Mouse (Mus musculus) forebrain, embryonic 13.5 days (tissue): ENCODE results near the gene Gm20388. TPM values are rescaled to one million over a fixed set of nuclear protein-coding genes. Genes with fewer than 3 reads are reported as not detected.

ENCODE experiments used
- ATAC-seq: fragments of 200-750 bp; cut with Nextera tagmentation; 2 replicates; pipeline ENCODE4 v1.8.0; 2017
- H3K27ac ChIP-seq: fragments of 300-500 bp; sonication (generic); 2 replicates; pipeline ENCODE4 v1.5.1; 2015; ENCODE audit warnings: inconsistent platforms, mild to moderate bottlenecking, moderate library complexity
- H3K27me3 ChIP-seq: fragments of 300-500 bp; sonication (generic); 2 replicates; pipeline ENCODE4 v1.6.1; 2015; ENCODE audit warnings: mild to moderate bottlenecking, inconsistent platforms
- H3K36me3 ChIP-seq: fragments of 300-500 bp; sonication (generic); 2 replicates; pipeline ENCODE4 v1.6.1; 2015; ENCODE audit warnings: mild to moderate bottlenecking, inconsistent platforms; ENCODE audit not compliant: poor library complexity, severe bottlenecking
- H3K4me1 ChIP-seq: fragments of 300-500 bp; sonication (generic); 2 replicates; pipeline ENCODE4 v1.6.1; 2015; ENCODE audit warnings: inconsistent platforms
- H3K4me2 ChIP-seq: fragments of 300-500 bp; sonication (generic); 2 replicates; pipeline ENCODE4 v1.6.1; 2015; ENCODE audit warnings: inconsistent platforms, mild to moderate bottlenecking, moderate library complexity
- H3K4me3 ChIP-seq: fragments of 300-500 bp; sonication (generic); 2 replicates; pipeline ENCODE4 v1.5.1; 2015; ENCODE audit warnings: mild to moderate bottlenecking, inconsistent platforms
- H3K9ac ChIP-seq: fragments of 300-500 bp; sonication (generic); 2 replicates; pipeline ENCODE4 v1.6.1; 2015; ENCODE audit warnings: mild to moderate bottlenecking, inconsistent platforms
- H3K9me3 ChIP-seq: fragments of 300-500 bp; sonication (generic); replicated peaks from 2 replicates; pipeline ENCODE4 v1.6.1; 2016; ENCODE audit warnings: inconsistent platforms
- WGBS: fragments of 180-500 bp; shearing (Covaris S2); methylation state at CpG from one replicate; pipeline ENCODE4 v1.1.7; 2015; 5-methylcytosine and 5-hydroxymethylcytosine counted together
- polyA plus RNA-seq: library from polyadenylated mRNA; unstranded; fragments of >200 nt; fragmentation: Nextera tagmentation; extraction: Ambion mirVana; gene quantifications from 2 replicates; pipeline ENCODE4 v1.2.1, GENCODE M21; 2015

The Gm20388 gene
- polyA plus RNA-seq, 1 experiment from 2014 or later, result 5.6 TPM

DNA sequence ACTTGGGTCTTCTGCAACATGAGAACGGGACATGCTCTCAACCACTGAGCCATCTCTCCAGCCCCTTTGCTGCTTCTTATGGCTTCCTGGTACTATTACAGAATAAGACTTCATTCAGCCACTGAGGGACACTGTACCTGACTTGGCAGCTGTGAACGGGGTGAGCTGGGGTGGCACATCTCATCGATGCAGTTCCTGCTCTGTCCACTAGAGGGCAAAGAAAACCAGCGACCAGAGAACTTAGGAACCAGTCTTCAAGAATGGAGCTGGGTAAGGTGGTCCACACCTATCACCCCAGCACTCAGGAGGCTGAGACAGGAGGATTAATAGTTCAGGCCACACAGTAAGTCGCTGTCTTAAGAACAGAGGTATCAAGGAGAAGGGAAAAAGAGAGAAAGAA is 685.3 kb downstream of the Gm20388 start:
- no peak overlapping the region for H3K4me3 ChIP-seq
- no peak overlapping the region for H3K27ac ChIP-seq
- H3K4me1 ChIP-seq, result peaks cover 12% of the 10 kb centered on the region
- H3K4me2 ChIP-seq, result no peak overlapping the region
- WGBS, result 13% methylated on average over 5 of the region's 5 CpGs
- no peaks in the 10 kb centered on the region for H3K27me3 ChIP-seq
- no peaks in the 10 kb centered on the region for H3K36me3 ChIP-seq
- no peak overlapping the region for H3K9ac ChIP-seq
- no peak for ATAC-seq
- no peaks in the 10 kb centered on the region for H3K9me3 ChIP-seq

DNA sequence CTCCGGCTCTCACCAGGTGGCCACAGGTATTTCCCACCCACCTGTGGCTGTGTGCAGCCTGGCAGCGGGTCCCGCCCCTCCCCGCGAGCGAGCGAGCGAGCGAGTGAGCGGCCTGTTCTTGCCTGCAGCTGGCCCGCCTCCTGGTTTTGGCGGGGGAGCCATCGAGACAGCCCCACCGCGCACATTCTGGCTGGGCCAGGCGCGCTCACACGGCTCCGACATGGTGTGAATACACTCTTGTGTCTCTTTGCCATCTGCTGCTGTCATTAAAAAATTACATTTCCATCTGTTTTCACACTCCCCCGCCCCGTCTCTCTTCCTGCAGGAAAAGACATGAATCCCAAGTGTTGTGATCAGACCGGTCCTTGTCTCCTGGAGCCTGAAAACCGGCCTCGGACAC is 687.9 kb downstream of the Gm20388 start:
- Histone ChIP-seq H3K36me3 (no peaks in the 10 kb centered on the region), H3K27ac (peak overlapping the region; percentile 78), H3K4me2 (peak overlapping the region; percentile 5; the same call in 1 of the 2 replicates), H3K9me3 (no peaks in the 10 kb centered on the region), H3K9ac (no peak overlapping the region), H3K4me1 (peaks cover 22% of the 10 kb centered on the region), H3K4me3 (no peak overlapping the region), H3K27me3 (no peaks in the 10 kb centered on the region)
- WGBS, result 31% methylated on average over 24 of the region's 24 CpGs
- peak; percentile 89 for ATAC-seq

DNA sequence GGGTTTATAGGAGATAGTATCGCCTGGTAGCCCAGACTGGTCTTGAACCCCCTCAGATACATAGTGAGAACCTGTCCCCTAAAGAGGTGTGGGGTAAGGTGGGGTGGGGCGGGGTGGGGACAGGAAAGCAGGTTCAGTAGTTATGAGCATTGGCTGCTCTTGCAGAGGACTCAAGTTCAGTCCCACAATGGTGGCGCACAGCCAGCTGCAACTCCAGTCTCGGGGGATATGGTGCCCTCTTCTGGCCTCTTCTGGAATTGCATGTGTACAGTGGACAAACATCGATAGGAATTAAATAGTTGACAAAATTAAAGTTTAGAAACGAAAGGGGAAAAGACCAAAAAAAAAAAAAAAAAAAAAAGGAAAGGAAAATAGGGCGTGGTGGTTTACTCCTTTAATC is 688.9 kb downstream of the Gm20388 start:
- Histone ChIP-seq H3K4me3 (no peak overlapping the region), H3K4me1 (peaks cover 22% of the 10 kb centered on the region), H3K9ac (no peak overlapping the region), H3K4me2 (no peak overlapping the region), H3K27me3 (no peaks in the 10 kb centered on the region), H3K9me3 (no peaks in the 10 kb centered on the region), H3K27ac (peak overlapping the region; percentile 78; the same call in 1 of the 2 replicates), H3K36me3 (no peaks in the 10 kb centered on the region)
- ATAC-seq, result no peak
- WGBS, result 51% methylated on average over 7 of the region's 7 CpGs

DNA sequence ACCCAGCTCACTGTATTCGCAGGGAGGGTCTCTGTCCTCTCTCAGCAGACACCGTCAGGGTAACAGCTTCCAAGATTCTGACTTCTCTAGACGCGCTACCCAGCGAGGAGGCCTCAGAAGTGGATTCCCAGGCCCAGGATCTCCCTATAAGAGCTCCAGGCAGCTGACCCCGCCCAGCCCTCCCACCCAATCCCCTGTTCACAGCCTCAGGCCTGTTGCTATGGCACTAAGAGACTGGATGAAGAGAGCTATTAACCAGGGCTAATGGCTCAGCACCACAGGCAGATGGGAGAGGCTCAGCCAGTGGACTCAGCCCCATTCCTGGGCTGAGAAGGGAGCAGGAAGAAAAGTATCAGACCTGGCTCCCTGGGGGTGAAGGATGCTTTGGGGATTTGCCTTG is 692.0 kb downstream of the Gm20388 start:
- Histone ChIP-seq H3K4me2 (no peak overlapping the region), H3K9me3 (no peaks in the 10 kb centered on the region), H3K36me3 (no peaks in the 10 kb centered on the region), H3K4me3 (no peak overlapping the region), H3K9ac (0 out of 2 replicates have a peak overlapping the region, but pooled peaks have one; percentile 8), H3K27me3 (no peaks in the 10 kb centered on the region), H3K27ac (peak overlapping the region; percentile 48; the same call in 1 of the 2 replicates), H3K4me1 (peaks cover 22% of the 10 kb centered on the region)
- WGBS, result 30% methylated on average over 6 of the region's 6 CpGs
- peak; percentile 41; the same call in 1 of the 2 replicates for ATAC-seq

DNA sequence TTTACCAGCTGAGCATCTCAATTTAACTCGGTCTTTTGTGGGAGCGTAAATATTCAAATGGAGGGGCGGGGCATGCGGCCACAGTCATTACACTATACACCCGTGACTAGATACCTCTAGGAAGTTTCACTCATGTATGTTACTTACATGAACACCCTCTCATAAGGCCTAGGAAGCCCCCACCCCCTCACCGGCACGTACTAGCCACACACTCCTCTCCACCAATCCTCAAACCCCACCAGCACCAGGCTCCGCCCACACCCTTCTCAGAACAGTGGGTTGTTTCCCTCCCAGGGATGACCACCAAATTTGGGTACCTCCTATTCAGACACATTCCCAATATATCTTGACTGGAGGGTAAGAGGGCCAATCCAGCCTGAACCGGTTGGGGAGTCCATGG is 696.8 kb downstream of the Gm20388 start:
- H3K27ac ChIP-seq, result no peak overlapping the region
- H3K36me3 ChIP-seq, result no peaks in the 10 kb centered on the region
- peak; percentile 39 for ATAC-seq
- H3K9me3 ChIP-seq, result no peaks in the 10 kb centered on the region
- 80% methylated on average over 9 of the region's 9 CpGs for WGBS
- H3K27me3 ChIP-seq, result no peaks in the 10 kb centered on the region
- no peak overlapping the region for H3K4me2 ChIP-seq
- no peak overlapping the region for H3K9ac ChIP-seq
- no peak overlapping the region for H3K4me3 ChIP-seq
- peaks cover 6% of the 10 kb centered on the region for H3K4me1 ChIP-seq

DNA sequence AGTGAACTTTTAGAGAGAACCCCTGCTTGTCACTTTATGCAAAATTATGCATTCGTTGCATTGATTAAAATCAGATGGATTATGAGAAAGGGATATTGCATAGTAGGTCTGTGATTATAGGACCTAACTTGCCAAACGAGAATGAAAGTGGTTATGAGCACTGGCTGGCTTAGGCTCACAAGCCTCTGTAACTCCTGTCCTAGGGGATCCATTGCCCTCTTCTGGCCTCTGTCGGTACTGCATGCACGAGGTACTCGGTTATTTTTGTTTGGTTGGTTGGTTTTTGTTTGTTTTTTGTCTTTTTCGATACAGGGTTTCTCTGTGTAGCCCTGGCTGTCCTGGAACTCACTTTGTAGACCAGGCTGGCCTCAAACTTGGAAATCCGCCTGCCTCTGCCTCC is 697.2 kb downstream of the Gm20388 start:
- Histone ChIP-seq H3K9me3 (no peaks in the 10 kb centered on the region), H3K4me3 (no peak overlapping the region), H3K27me3 (no peaks in the 10 kb centered on the region), H3K9ac (no peak overlapping the region), H3K27ac (no peak overlapping the region), H3K4me1 (peaks cover 2% of the 10 kb centered on the region), H3K4me2 (no peak overlapping the region), H3K36me3 (no peaks in the 10 kb centered on the region)
- ATAC-seq, result peak; percentile 74
- 16% methylated on average over 7 of the region's 7 CpGs for WGBS

DNA sequence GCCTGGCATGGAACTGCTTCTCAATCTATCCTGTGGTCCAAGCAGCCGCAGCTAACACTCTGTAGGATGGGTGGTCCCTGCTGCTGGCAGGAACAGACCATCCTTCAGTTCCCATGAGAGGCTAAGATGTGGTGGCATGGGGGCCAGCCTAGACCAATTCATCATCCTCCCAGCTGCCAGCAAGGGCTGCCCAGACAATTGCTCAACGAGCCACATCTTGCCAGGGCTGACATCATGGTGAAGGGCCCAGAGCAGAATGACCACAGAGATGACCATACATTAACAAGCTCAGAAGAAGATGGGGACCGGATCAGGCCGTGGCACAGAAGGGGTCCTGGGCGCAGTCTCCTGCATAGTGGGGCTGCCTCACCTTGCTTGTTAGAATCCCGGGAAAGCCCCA is 700.2 kb downstream of the Gm20388 start:
- no peaks in the 10 kb centered on the region for H3K36me3 ChIP-seq
- ATAC-seq, result no peak
- H3K9ac ChIP-seq, result no peak overlapping the region
- H3K4me1 ChIP-seq, result no peaks in the 10 kb centered on the region
- 0 out of 2 replicates have a peak, but pooled peaks cover 6% of the 10 kb centered on the region for H3K27me3 ChIP-seq
- 85% methylated on average over 6 of the region's 6 CpGs for WGBS
- H3K4me3 ChIP-seq, result no peak overlapping the region
- H3K9me3 ChIP-seq, result no peaks in the 10 kb centered on the region
- no peak overlapping the region for H3K4me2 ChIP-seq
- no peak overlapping the region for H3K27ac ChIP-seq

DNA sequence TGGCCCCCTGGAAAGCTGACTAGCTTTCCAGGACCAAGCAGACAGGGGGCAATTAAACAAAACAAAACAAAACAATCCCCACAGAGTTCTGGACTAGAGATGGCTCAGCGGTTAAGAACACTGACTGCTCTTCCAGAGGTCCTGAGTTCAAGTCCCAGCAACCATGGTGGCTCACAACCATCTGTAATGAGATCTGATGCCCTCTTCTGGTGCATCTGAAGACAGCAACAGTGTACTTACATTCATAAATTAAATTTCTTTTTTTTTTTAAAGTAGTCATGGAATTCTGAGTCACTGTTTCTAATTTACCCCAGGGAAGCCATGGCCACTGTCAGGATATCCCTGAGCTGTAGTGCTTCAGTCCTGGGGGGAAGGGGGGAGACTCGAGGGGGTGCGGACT is 703.9 kb downstream of the Gm20388 start:
- H3K4me2 ChIP-seq, result no peak overlapping the region
- 91% methylated on average over 3 of the region's 3 CpGs for WGBS
- 0 out of 2 replicates have a peak, but pooled peaks cover 6% of the 10 kb centered on the region for H3K27me3 ChIP-seq
- no peak overlapping the region for H3K4me3 ChIP-seq
- H3K9ac ChIP-seq, result no peak overlapping the region
- no peaks in the 10 kb centered on the region for H3K36me3 ChIP-seq
- no peaks in the 10 kb centered on the region for H3K9me3 ChIP-seq
- peaks cover 23% of the 10 kb centered on the region for H3K4me1 ChIP-seq
- H3K27ac ChIP-seq, result no peak overlapping the region
- no peak for ATAC-seq

DNA sequence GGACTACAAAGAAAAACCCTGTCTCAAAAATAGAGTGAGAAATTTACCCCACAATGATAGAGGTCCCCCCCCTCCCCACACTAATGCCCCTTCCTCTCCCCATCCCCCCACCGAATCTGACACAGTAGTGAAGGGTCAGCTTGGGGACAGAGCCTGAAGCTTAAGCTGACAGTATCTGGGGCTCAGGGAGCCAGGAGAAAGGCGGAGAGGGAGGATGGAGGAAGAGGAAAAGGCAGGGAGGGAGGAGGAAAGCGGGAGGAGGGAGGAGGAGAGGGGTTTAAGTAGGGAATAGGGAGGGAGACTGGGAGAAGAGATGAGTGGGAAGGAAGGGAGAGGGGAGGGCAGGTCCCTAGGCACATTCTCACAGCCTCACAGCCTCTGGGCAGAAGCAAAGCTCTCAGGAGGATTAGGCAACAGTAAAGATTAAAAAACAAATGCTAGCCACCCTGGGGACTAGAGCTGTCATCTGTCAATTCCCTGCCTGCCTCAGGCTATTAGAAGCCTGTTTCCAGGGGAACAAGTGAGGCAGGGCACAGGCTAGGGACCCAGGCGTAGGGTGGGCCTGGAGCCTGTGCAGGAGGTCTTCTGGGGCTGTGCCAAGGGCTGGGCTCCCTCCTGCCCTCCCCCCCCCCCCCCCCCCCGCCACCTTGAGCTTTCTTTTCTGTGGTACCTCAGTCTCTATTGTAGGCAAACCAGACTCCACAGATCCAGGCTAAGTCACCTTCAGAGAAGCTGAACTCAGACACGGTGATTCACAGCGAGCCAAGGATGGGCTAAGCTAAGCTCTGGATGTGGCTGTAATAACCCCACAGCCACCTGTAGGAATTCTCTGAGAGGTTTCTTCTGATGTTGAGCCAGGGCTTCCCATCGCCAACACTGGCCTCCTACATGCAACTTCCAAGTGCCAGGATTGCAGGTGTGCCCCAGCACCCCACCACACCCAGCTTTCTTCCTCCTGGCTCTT is 706.3 kb downstream of the Gm20388 start:
- Histone ChIP-seq H3K27me3 (0 out of 2 replicates have a peak, but pooled peaks cover 6% of the 10 kb centered on the region), H3K36me3 (no peaks in the 10 kb centered on the region), H3K4me2 (no peak overlapping the region), H3K4me1 (peaks cover 31% of the 10 kb centered on the region), H3K9ac (no peak overlapping the region), H3K4me3 (no peak overlapping the region), H3K27ac (peak overlapping the region; percentile 73), H3K9me3 (no peaks in the 10 kb centered on the region)
- WGBS, result 6% methylated on average over 7 of the region's 8 CpGs
- peak; percentile 69; the same call in 1 of the 2 replicates for ATAC-seq

DNA sequence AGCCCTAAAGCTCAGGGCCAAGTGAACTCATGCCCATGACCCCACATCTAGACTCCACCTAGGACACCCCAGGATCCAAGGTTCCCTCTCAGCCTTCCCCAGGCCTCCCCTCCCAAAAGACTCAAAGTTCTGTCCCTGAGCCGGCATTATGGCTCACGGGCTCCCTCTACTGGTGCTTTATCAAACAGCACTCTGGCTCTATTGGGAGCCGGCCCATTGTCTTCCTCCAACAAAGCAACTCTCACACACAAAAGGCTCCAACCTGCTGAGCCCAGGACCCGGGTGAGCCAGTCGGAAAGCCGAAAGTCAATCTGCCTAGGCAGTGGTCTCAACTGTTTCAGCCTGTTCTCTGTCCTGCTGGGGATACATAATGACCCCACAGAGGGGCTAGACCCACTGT is 707.5 kb downstream of the Gm20388 start:
- Histone ChIP-seq H3K27me3 (0 out of 2 replicates have a peak, but pooled peaks cover 6% of the 10 kb centered on the region), H3K4me1 (peaks cover 32% of the 10 kb centered on the region), H3K36me3 (no peaks in the 10 kb centered on the region), H3K9me3 (no peaks in the 10 kb centered on the region), H3K4me3 (no peak overlapping the region), H3K9ac (peak overlapping the region; percentile 50; the same call in 1 of the 2 replicates), H3K27ac (no peak overlapping the region), H3K4me2 (0 out of 2 replicates have a peak overlapping the region, but pooled peaks have one; percentile 18)
- ATAC-seq, result peak; percentile 57
- WGBS, result 2% methylated on average over 6 of the region's 6 CpGs

DNA sequence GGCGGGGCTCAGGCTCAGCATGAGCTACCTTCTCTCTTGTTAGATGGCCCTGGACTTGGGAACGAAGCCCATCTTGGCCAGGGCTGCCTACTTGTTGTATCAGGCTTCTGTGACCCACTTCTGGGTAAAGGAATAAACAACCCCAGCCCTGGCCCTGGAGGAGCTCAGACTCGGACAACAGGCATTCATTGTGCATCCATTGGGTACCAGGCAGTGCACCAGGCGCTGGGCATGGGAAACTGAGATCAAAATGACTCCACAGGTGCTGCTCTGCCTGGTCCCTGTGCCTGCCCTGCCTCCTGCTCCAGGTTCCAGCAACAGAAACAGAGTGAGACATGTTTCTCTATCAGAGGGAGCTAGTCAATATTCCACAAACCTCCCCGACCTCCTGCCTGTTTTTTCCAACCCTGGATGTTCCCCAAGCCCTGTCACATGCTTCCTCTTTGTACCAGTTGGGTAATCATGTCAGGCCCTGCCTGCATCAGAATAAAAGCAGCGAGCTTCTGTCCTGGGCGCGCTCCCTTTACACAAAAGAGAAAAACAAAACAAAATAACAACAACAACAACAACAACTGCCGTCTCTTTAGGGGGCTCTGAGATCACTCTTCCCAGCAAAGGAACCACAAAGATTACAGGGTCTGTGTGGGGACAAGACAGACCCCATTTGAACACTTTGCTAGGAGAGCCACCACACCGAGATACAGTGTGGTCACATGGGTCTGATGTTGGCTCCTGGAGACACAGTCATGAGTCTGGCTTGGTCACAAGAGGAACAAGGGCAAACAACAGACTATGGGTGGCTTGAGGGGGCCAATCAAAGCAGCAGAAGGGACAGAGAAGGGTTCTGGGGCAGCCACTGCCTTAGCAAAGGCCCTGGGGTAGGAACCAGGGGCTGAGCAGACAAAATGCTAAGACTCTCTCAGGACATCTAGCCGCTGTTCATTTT is 708.9 kb downstream of the Gm20388 start:
- Histone ChIP-seq H3K27me3 (no peaks in the 10 kb centered on the region), H3K4me3 (no peak overlapping the region), H3K4me1 (peaks cover 32% of the 10 kb centered on the region), H3K4me2 (no peak overlapping the region), H3K9me3 (no peaks in the 10 kb centered on the region), H3K27ac (no peak overlapping the region), H3K9ac (no peak overlapping the region), H3K36me3 (no peaks in the 10 kb centered on the region)
- ATAC-seq, result no peak
- WGBS, result 67% methylated on average over 11 of the region's 11 CpGs
